Mouse (Mus musculus): ENCODE results near the gene Gm21310.
"Not testable (repeated sequence)": the region's sequence is repeated elsewhere in the genome, so short reads cannot be mapped to it uniquely, and the experiment has no call there.

Gm21310 gene

DNA sequence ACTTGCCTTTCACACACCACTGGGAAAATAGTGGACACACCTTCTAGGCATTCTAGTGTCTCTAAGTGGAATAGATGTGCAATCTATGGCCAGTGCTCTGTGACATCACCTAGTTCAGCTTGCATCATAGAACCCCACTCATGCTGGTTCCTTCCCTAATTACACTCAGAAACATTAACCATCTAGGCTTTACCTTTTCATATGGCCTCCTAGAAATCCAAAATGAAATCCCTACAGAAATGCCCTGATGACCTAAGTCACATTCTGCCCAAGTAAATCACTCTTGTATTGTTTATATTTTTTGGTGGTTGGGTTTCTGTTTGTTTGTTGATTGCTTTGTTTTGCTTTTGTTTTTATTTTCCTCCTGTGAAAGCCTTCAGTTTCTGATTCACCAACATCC, at the start of gene Gm21310:
Gm21310 (minus strand) TSS at position 101 of the 400 bp plus-strand sequence.
- not testable (repeated sequence) for DNase-seq

All from cerebellum, postnatal 10 days (tissue).